Mouse (Mus musculus) heart, embryonic 15.5 days (tissue): ENCODE measurements around the gene Olfr48. TPM values are rescaled to one million over a fixed set of nuclear protein-coding genes. Genes with fewer than 3 reads are reported as not detected.

ENCODE experiments used
- ATAC-seq: fragments of 200-750 bp; cut with Nextera tagmentation; replicated peaks from 2 replicates; pipeline ENCODE4 v1.8.0; 2017; ENCODE audit warnings: low read depth, moderate TSS enrichment; ENCODE audit not compliant: insufficient number of reproducible peaks, insufficient read depth, low FRiP score
- H3K27ac ChIP-seq: fragments of 300-500 bp; sonication (generic); 2 replicates; pipeline ENCODE4 v1.5.1; 2015; ENCODE audit warnings: mild to moderate bottlenecking, inconsistent platforms
- H3K27me3 ChIP-seq: fragments of 300-500 bp; sonication (generic); 2 replicates; pipeline ENCODE4 v1.6.1; 2015; ENCODE audit warnings: inconsistent platforms
- H3K36me3 ChIP-seq: fragments of 300-500 bp; sonication (generic); 2 replicates; pipeline ENCODE4 v1.6.1; 2015; ENCODE audit warnings: mild to moderate bottlenecking, inconsistent platforms
- H3K4me1 ChIP-seq: fragments of 300-500 bp; sonication (generic); replicated peaks from 2 replicates; pipeline ENCODE4 v1.6.1; 2015; ENCODE audit warnings: inconsistent platforms
- H3K4me2 ChIP-seq: fragments of 300-500 bp; sonication (generic); 2 replicates; pipeline ENCODE4 v1.6.1; 2015; ENCODE audit warnings: inconsistent platforms, mild to moderate bottlenecking, moderate library complexity
- H3K4me3 ChIP-seq: fragments of 300-500 bp; sonication (generic); 2 replicates; pipeline ENCODE4 v1.5.1; 2015; ENCODE audit warnings: mild to moderate bottlenecking, inconsistent platforms
- H3K9ac ChIP-seq: fragments of 300-500 bp; sonication (generic); 2 replicates; pipeline ENCODE4 v1.6.1; 2015; ENCODE audit warnings: mild to moderate bottlenecking, inconsistent platforms
- H3K9me3 ChIP-seq: fragments of 300-500 bp; sonication (generic); replicated peaks from 2 replicates; pipeline ENCODE4 v1.6.1; 2016; ENCODE audit warnings: inconsistent platforms
- WGBS: fragments of 180-500 bp; shearing (Covaris S2); methylation state at CpG from one replicate; pipeline ENCODE4 v1.1.7; 2015; ENCODE audit warnings: mixed read lengths; 5-methylcytosine and 5-hydroxymethylcytosine counted together
- polyA plus RNA-seq: library from polyadenylated mRNA; unstranded; fragments of >200 nt; fragmentation: Nextera tagmentation; extraction: Ambion mirVana; gene quantifications from 2 replicates; pipeline ENCODE4 v1.2.1, GENCODE M21; 2015

Gene Olfr48
- not detected in 2 replicates for polyA plus RNA-seq

DNA sequence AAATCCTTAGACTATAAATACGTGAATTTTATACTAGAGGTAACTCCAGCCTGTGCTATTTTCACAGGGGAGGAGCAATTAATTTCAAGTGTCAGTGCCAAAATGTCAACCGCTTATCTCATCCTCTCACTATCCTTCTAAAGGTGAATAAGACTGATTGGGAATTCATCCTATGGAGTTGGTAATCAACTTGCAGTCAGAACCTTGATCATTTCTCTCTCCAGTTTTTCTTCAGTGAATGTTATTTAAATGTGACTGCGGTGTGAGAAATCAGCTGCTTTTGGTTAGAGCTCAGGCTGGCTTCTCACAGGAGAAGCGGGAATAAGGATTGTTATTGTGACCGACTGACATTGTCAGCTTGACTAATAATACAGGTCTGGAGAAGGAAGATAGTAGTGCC, at the start of gene Olfr48:
Olfr48 (minus strand) TSS at position 101 of the 400 bp plus-strand sequence.
- WGBS = 72% methylated on average over 5 of the region's 5 CpGs
- H3K9me3 ChIP-seq = no peaks in the 10 kb centered on the region
- ATAC-seq = no peak

DNA sequence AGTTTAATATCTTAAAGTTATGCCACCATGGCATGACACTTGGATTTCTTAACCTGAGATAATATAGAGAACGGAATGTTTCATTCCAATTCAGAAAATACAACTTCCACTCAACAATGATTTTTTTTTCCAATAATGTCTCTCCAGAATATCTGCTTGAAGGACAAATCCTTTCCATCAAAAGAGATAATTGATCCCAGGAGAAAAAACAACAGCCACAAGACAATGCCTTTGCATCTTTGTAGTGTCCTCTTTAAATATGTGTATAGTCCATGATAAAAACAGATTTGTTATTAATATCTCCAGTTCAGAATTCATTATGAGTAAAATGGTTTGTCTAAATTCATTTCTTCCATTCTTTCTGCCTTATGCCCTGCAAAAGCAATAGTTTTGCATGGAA, 30.1 kb upstream of the Olfr48 start, which contains the start of gene Olfr1257:
Olfr1257 (plus strand) TSS at position 301 of the 400 bp plus-strand sequence.
- H3K27ac ChIP-seq = no peak within 1 kb of the TSS

More for the DNA sequence above, at the start of gene Olfr48:
- H3K9ac ChIP-seq = no peak within 1 kb of the TSS
- H3K4me1 ChIP-seq = no peaks in the 10 kb centered on the region
- no peaks in the 10 kb centered on the region for H3K36me3 ChIP-seq
- no peaks in the 10 kb centered on the region for H3K27me3 ChIP-seq
- no peak within 1 kb of the TSS for H3K4me3 ChIP-seq
- no peak within 1 kb of the TSS for H3K4me2 ChIP-seq
- no peak within 1 kb of the TSS for H3K27ac ChIP-seq

DNA sequence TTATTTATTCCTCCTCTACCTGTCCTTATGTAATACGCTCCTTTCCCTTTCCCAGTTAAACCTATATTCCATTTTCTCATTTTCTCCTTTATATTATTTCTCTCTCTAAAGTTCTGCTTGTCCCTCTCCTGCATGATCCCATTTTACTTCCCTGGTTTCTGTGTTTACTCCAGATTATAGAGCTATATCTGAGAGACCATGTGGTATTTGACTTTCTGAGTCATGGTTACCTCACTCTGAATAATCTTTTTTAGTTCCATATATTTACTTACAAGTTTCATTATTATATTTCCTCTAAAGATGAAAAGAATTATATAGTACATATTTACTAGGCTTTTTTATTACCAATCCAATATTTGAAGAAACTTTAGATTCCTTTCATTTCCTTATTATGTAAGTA, 1.2 kb upstream of the Olfr48 start:
- Histone ChIP-seq H3K36me3 (no peaks in the 10 kb centered on the region), H3K4me3 (no peak overlapping the region), H3K4me1 (no peaks in the 10 kb centered on the region), H3K27ac (no peak overlapping the region), H3K4me2 (no peak overlapping the region), H3K27me3 (no peaks in the 10 kb centered on the region), H3K9me3 (no peaks in the 10 kb centered on the region), H3K9ac (no peak overlapping the region)
- 91% methylated on average over 1 of the region's 1 CpGs for WGBS
- no peak for ATAC-seq

More for the DNA sequence above, 30.1 kb upstream of the Olfr48 start, which contains the start of gene Olfr1257:
- H3K4me3 ChIP-seq = no peak within 1 kb of the TSS
- no peaks in the 10 kb centered on the region for H3K27me3 ChIP-seq
- H3K4me1 ChIP-seq = no peaks in the 10 kb centered on the region
- WGBS = 82% methylated on average over 1 of the region's 1 CpGs
- H3K36me3 ChIP-seq = no peaks in the 10 kb centered on the region
- H3K9ac ChIP-seq = no peak within 1 kb of the TSS
- no peak within 1 kb of the TSS for H3K4me2 ChIP-seq
- no peaks in the 10 kb centered on the region for H3K9me3 ChIP-seq
- ATAC-seq = no peak

DNA sequence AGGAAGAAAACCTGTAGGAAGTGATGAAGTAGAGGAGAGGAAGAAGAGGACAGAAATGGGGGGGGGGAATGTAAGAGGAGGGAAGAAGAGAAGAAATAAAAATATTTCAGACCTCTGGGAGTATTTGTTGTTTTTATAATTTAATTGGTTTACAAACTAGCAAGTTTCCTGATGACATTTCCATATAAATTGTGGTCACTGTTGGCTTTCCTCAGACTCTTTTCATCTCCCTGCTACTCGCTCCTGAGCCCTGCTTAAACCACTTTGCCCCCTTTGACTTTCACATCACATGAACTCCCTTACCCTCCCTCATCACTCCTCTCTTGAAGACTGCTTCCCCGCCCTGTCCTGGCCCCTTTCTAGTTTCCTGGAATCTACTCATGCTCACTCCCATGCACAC, 6.5 kb downstream of the Olfr48 start, which contains the start of gene Olfr1256:
Olfr1256 (minus strand) TSS at position 101 of the 400 bp plus-strand sequence.
- no peak for ATAC-seq
- no peak within 1 kb of the TSS for H3K4me2 ChIP-seq
- H3K9ac ChIP-seq = no peak within 1 kb of the TSS
- 44% methylated on average over 2 of the region's 2 CpGs for WGBS
- H3K36me3 ChIP-seq = no peaks in the 10 kb centered on the region
- no peak within 1 kb of the TSS for H3K27ac ChIP-seq
- no peaks in the 10 kb centered on the region for H3K4me1 ChIP-seq
- H3K27me3 ChIP-seq = no peaks in the 10 kb centered on the region
- H3K4me3 ChIP-seq = no peak within 1 kb of the TSS
- no peaks in the 10 kb centered on the region for H3K9me3 ChIP-seq

DNA sequence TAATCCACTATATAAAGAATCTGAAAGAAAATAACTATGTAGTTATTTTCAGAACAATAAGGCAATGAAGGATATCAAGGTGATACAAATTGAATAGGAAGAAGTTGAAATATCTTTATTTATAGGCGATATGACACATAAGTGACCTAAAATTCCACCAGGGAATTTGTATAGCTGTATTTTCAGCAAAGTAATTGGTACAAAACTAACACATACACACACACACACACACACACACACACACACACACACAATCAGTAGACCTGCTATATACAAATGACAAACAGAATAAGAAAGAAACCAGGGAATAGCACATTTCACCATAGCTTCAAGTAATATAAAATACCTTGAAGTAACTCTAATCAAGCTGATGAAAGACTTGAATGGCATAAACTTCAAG, 27.8 kb downstream of the Olfr48 start:
- H3K9ac ChIP-seq = no peak overlapping the region
- no peaks in the 10 kb centered on the region for H3K36me3 ChIP-seq
- H3K4me3 ChIP-seq = no peak overlapping the region
- no peak overlapping the region for H3K4me2 ChIP-seq
- ATAC-seq = no peak
- no peaks in the 10 kb centered on the region for H3K27me3 ChIP-seq
- H3K4me1 ChIP-seq = no peaks in the 10 kb centered on the region
- H3K9me3 ChIP-seq = no peaks in the 10 kb centered on the region
- H3K27ac ChIP-seq = no peak overlapping the region
- WGBS = 62% methylated on average over 1 of the region's 1 CpGs

DNA sequence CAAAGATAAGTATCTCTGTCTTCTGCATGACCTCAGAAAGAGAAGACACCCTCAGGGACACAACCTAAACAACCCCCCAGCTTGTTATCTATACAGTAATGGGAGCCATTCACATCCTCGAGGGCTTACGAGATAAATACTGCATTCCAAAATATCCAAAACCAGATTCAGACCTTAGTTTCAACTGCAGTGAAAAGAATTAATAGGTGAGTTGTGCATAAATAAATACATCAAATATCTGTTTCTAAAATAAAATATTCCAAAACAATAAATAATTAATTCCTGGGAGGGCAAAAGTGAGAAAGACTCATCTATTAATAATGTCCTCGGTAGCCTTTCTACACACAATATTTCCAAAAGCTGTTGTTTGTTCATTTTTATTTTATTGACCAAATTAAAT, 36.3 kb downstream of the Olfr48 start, which contains the start of gene Olfr1255:
Olfr1255 (plus strand) TSS at position 301 of the 400 bp plus-strand sequence.
- H3K4me1 ChIP-seq = no peaks in the 10 kb centered on the region
- no peaks in the 10 kb centered on the region for H3K27me3 ChIP-seq
- no peak within 1 kb of the TSS for H3K9ac ChIP-seq
- ATAC-seq = no peak
- H3K4me2 ChIP-seq = no peak within 1 kb of the TSS
- no peaks in the 10 kb centered on the region for H3K36me3 ChIP-seq
- no peaks in the 10 kb centered on the region for H3K9me3 ChIP-seq
- 68% methylated on average over 3 of the region's 3 CpGs for WGBS
- no peak within 1 kb of the TSS for H3K4me3 ChIP-seq
- no peak within 1 kb of the TSS for H3K27ac ChIP-seq

DNA sequence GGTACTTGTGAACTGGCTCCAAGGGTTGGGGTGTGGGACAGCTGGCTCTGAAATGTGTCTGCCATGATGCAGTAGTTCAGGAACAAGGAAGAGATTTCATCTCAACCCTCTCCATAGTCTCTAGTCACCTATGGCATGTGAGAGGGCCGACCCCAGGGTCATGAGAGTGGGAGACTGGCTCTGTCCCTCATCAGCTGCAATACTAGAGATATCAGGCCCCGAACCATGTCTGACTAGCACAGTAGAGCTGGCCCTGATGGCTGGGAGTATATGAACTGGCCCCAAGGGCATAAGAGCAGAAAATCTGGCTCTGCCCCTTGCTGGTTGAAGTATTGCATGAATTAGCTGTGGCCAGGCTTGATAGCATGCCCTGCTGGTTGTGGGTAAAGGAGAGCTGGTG, 37.3 kb downstream of the Olfr48 start:
- no peaks in the 10 kb centered on the region for H3K4me1 ChIP-seq
- H3K27me3 ChIP-seq = no peaks in the 10 kb centered on the region
- WGBS = 78% methylated on average over 2 of the region's 2 CpGs
- no peak overlapping the region for H3K27ac ChIP-seq
- no peak for ATAC-seq
- no peak overlapping the region for H3K4me3 ChIP-seq
- H3K4me2 ChIP-seq = no peak overlapping the region
- H3K9me3 ChIP-seq = no peaks in the 10 kb centered on the region
- H3K9ac ChIP-seq = no peak overlapping the region
- H3K36me3 ChIP-seq = no peaks in the 10 kb centered on the region

DNA sequence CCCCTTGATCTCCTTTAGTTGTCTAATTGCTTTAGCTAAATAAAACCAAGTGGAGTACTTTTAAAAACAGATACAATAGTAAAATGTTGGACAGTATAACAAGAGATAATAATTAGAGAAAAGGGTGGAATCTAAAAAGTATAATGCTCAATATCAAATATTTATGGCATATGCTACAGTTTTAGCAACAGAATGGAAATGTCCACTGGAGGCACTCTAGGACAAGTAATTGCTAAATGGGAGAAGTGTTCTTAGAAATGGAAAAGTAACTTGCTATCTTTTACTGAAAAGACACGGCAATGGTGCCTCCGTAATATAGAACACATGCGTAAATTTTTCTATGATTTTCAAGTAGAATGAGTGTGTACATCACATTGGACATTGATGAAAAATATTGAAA, 48.4 kb downstream of the Olfr48 start:
- no peak overlapping the region for H3K4me2 ChIP-seq
- H3K27me3 ChIP-seq = no peaks in the 10 kb centered on the region

DNA sequence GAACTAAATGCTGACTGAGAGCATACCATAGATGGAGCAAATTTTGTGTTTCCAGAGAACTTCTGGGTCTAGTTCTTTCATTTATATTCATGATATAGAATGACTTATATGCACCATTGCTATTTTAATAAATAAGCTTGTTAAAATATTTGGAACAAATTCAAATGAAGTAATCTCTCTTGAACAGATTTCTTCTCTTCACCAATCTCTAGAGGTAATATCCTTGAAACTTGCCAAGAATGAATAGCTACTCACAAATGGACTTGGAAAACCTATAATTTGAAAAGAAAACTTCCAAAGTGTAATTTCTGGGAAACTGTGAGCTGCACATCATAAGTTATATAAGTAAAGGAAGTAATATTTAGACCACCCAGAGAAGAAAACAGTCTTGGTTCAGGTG, 54.5 kb downstream of the Olfr48 start, which contains the start of gene Olfr1254:
Olfr1254 (minus strand) TSS at position 101 of the 400 bp plus-strand sequence.
- Histone ChIP-seq H3K27ac (no peak within 1 kb of the TSS), H3K27me3 (no peaks in the 10 kb centered on the region), H3K36me3 (no peaks in the 10 kb centered on the region), H3K9ac (no peak within 1 kb of the TSS), H3K4me2 (no peak within 1 kb of the TSS), H3K4me3 (no peak within 1 kb of the TSS), H3K9me3 (no peaks in the 10 kb centered on the region), H3K4me1 (no peaks in the 10 kb centered on the region)
- ATAC-seq = no peak

More for the DNA sequence above, 48.4 kb downstream of the Olfr48 start:
- ATAC-seq = no peak
- Histone ChIP-seq H3K4me1 (no peaks in the 10 kb centered on the region), H3K4me3 (no peak overlapping the region), H3K36me3 (no peaks in the 10 kb centered on the region), H3K9me3 (no peaks in the 10 kb centered on the region), H3K27ac (no peak overlapping the region), H3K9ac (no peak overlapping the region)
- 86% methylated on average over 3 of the region's 3 CpGs for WGBS

Other genes with a start within 250 kb of the Olfr48 start
- gene Olfr1247, start 234.1 kb downstream of the Olfr48 start, polyA plus RNA-seq = not detected in 2 replicates
- gene Olfr1248, start 230.0 kb downstream of the Olfr48 start, polyA plus RNA-seq = not detected in 2 replicates
- not detected in 2 replicates for gene Olfr1249, start 213.2 kb downstream of the Olfr48 start, polyA plus RNA-seq
- not detected in 2 replicates for gene Olfr1250, start 186.7 kb downstream of the Olfr48 start, polyA plus RNA-seq
- not detected in 2 replicates for gene Olfr1251, start 176.3 kb downstream of the Olfr48 start, polyA plus RNA-seq
- not detected in 2 replicates for gene Olfr1252, start 123.2 kb downstream of the Olfr48 start, polyA plus RNA-seq
- gene Olfr1253, start 91.1 kb downstream of the Olfr48 start, polyA plus RNA-seq = not detected in 2 replicates
- not detected in 2 replicates for gene Olfr1254, start 54.6 kb downstream of the Olfr48 start, polyA plus RNA-seq
- not detected in 2 replicates for gene Olfr1255, start 36.2 kb downstream of the Olfr48 start, polyA plus RNA-seq
- not detected in 2 replicates for gene Olfr1256, start 6.7 kb downstream of the Olfr48 start, polyA plus RNA-seq
- not detected in 2 replicates for gene Olfr1257, start 30.2 kb upstream of the Olfr48 start, polyA plus RNA-seq
- gene Olfr1258, start 79.1 kb upstream of the Olfr48 start, polyA plus RNA-seq = not detected in 2 replicates
- gene Olfr1259, start 100.5 kb upstream of the Olfr48 start, polyA plus RNA-seq = not detected in 2 replicates
- not detected in 2 replicates for gene Olfr1260, start 126.1 kb upstream of the Olfr48 start, polyA plus RNA-seq
- gene Olfr1261, start 143.0 kb upstream of the Olfr48 start, polyA plus RNA-seq = not detected in 2 replicates
- gene Olfr1262, start 151.9 kb upstream of the Olfr48 start, polyA plus RNA-seq = not detected in 2 replicates
- gene Olfr1263, start 163.9 kb upstream of the Olfr48 start, polyA plus RNA-seq = not detected in 2 replicates
- gene Olfr1264, start 177.4 kb upstream of the Olfr48 start, polyA plus RNA-seq = not detected in 2 replicates
- gene Olfr1265, start 187.1 kb upstream of the Olfr48 start, polyA plus RNA-seq = not detected in 2 replicates
- not detected in 2 replicates for gene Olfr140, start 215.4 kb upstream of the Olfr48 start, polyA plus RNA-seq